Mouse (Mus musculus): ENCODE results near the gene H2afj. TPM values are rescaled to one million over a fixed set of nuclear protein-coding genes. Genes with fewer than 3 reads are reported as not detected.

H2afj gene
- 104 and 115 TPM in 2 replicates for polyA plus RNA-seq (2015; fragmentation: Nextera tagmentation; extraction: Ambion mirVana)

DNA sequence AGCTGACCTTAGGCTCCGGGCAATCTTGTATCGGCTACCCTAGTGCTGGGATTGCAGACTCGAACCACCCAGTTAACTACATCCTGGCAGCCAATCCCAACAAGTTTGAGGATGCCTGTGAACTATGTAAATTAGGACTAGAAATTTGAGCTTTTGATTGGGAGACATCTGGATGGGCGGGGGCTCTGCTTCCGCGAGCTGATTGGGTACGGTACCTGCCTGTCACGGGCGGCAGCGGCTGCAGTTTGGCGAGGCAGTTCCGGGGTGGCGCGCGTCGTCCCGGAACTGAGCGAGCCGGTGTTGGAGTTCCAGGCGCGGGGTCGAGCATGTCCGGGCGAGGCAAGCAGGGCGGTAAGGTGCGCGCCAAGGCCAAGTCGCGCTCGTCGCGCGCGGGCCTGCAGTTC lies at the start of gene H2afj:
Gene H2afj (plus strand): TSS at position 231 of the 404 bp plus-strand sequence.
- peak; percentile 89 for ATAC-seq (ENCODE audit: low FRiP score, low TSS enrichment)
- Histone ChIP-seq H3K9ac (replicated peaks; ENCODE audit: low read length) (peak within 1 kb of the TSS; percentile 77), H3K4me1 (ENCODE audit: insufficient read depth, low read length) (peaks cover 21% of the 10 kb centered on the region), H3K4me3 (ENCODE audit: low read length) (peak within 1 kb of the TSS; percentile 80), H3K27ac (ENCODE audit: low read length) (peak within 1 kb of the TSS; percentile 78), H3K9me3 (ENCODE audit: low read length) (no peaks in the 10 kb centered on the region), H3K27me3 (ENCODE audit: insufficient read depth, low read length) (no peaks in the 10 kb centered on the region), H3K4me2 (replicated peaks; ENCODE audit: low read depth, low read length) (peak within 1 kb of the TSS; percentile 97), H3K36me3 (ENCODE audit: insufficient read depth, low read length) (peaks cover 10% of the 10 kb centered on the region)
- under 1% methylated on average over 34 of the region's 34 CpGs for WGBS

DNA sequence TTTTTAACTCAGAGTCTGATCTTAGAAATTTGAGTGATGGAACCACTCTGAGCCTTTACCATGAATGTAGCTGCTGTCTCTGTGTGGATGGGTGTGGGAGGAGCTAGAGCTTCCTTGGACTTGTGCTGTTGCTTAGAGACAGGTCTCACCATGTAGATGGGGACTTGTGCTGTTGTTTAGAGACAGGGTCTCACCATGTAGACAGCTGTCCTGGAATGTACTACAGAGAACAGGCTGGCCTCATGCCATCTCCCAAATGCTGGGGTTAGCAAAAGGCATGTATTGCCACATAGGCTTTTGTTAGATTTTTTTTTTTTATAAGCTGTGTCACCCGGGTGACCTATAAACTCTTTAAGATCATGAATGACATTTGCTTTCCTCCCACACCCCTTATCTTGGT lies 44.1 kb upstream of the H2afj start:
- ATAC-seq (ENCODE audit: low FRiP score, low TSS enrichment) = no peak
- no peaks in the 10 kb centered on the region for H3K9me3 ChIP-seq (ENCODE audit: low read length)
- no peak overlapping the region for H3K4me3 ChIP-seq (ENCODE audit: low read length)
- H3K36me3 ChIP-seq (ENCODE audit: insufficient read depth, low read length) = no peaks in the 10 kb centered on the region
- H3K27ac ChIP-seq (ENCODE audit: low read length) = no peak overlapping the region
- no peak overlapping the region for H3K9ac ChIP-seq (replicated peaks; ENCODE audit: low read length)
- WGBS = 76% methylated on average over 1 of the region's 1 CpGs
- H3K4me2 ChIP-seq (replicated peaks; ENCODE audit: low read depth, low read length) = no peak overlapping the region
- H3K4me1 ChIP-seq (ENCODE audit: insufficient read depth, low read length) = 0 out of 2 replicates have a peak, but pooled peaks cover 5% of the 10 kb centered on the region
- H3K27me3 ChIP-seq (ENCODE audit: insufficient read depth, low read length) = no peaks in the 10 kb centered on the region

DNA sequence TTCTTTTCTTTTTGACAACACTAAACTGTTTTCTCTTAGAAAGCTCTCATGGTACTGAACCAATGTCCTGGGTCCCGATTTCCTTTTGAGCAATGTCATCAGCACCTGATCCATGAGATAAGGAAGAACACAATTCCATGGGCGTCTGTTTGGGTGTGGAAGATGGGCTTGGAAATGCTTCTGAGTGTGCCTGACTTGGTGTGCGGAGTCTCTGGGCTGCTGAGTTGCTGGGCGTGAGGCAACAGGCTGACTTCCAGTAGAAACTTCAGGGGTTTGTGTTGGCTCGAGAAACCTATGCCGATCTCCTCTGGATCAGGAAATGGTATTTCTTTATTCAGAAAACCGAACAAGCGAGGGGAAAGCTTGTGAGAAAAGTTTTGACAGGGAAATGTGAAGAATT lies 38.9 kb upstream of the H2afj start:
- Histone ChIP-seq H3K4me1 (ENCODE audit: insufficient read depth, low read length) (0 out of 2 replicates have a peak, but pooled peaks cover under 1% of the 10 kb centered on the region), H3K9me3 (ENCODE audit: low read length) (no peaks in the 10 kb centered on the region), H3K4me2 (replicated peaks; ENCODE audit: low read depth, low read length) (no peak overlapping the region), H3K36me3 (ENCODE audit: insufficient read depth, low read length) (no peaks in the 10 kb centered on the region), H3K9ac (replicated peaks; ENCODE audit: low read length) (no peak overlapping the region), H3K4me3 (ENCODE audit: low read length) (no peak overlapping the region), H3K27me3 (ENCODE audit: insufficient read depth, low read length) (no peaks in the 10 kb centered on the region), H3K27ac (ENCODE audit: low read length) (no peak overlapping the region)
- no peak for ATAC-seq (ENCODE audit: low FRiP score, low TSS enrichment)
- WGBS = 82% methylated on average over 8 of the region's 8 CpGs

DNA sequence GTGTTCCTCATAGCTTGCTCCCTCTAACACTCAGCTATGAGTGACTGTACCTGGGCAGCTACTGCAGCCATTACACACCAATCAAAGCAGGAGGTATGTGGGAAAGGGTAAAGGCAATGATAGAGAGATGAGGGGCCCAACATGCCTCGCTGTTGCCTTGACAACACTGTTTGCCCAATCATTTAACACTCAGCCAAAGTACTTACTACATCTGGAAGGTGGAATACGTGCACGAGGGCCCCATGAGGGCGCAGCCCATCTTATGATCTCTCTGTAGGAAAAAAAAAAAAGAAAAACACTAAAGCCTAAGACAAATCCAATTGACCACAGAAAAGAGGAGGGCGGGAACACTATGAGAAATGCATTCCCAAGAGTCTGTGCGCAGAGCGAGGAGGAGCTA lies 38.2 kb upstream of the H2afj start:
- no peaks in the 10 kb centered on the region for H3K9me3 ChIP-seq (ENCODE audit: low read length)
- WGBS = 88% methylated on average over 7 of the region's 7 CpGs
- H3K4me1 ChIP-seq (ENCODE audit: insufficient read depth, low read length) = no peaks in the 10 kb centered on the region
- H3K4me3 ChIP-seq (ENCODE audit: low read length) = no peak overlapping the region
- H3K27me3 ChIP-seq (ENCODE audit: insufficient read depth, low read length) = no peaks in the 10 kb centered on the region
- H3K9ac ChIP-seq (replicated peaks; ENCODE audit: low read length) = no peak overlapping the region
- no peak overlapping the region for H3K4me2 ChIP-seq (replicated peaks; ENCODE audit: low read depth, low read length)
- ATAC-seq (ENCODE audit: low FRiP score, low TSS enrichment) = no peak
- no peak overlapping the region for H3K27ac ChIP-seq (ENCODE audit: low read length)
- H3K36me3 ChIP-seq (ENCODE audit: insufficient read depth, low read length) = no peaks in the 10 kb centered on the region

DNA sequence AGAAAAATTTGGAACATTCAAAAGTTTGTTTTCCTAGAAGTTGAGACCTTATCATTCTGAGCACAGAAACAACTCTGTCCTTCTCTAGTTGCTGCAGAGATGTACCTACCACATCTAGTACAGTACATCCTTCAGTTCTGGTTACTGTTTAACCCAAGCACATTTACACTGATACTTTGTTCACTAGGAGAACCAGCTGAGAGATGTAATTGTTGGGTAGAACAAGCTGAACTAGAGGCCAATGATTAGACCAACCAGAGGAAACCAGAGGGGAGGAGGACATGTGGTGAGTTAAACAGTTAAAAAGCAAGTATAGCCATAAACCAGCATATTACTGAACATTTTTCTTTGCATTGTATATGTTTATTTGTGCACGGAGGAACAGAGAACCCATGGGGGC lies 31.7 kb upstream of the H2afj start:
- H3K9me3 ChIP-seq (ENCODE audit: low read length) = no peaks in the 10 kb centered on the region
- no peak overlapping the region for H3K4me3 ChIP-seq (ENCODE audit: low read length)
- no peaks in the 10 kb centered on the region for H3K27me3 ChIP-seq (ENCODE audit: insufficient read depth, low read length)
- WGBS = 81% methylated on average over 1 of the region's 1 CpGs
- H3K36me3 ChIP-seq (ENCODE audit: insufficient read depth, low read length) = no peaks in the 10 kb centered on the region
- no peak for ATAC-seq (ENCODE audit: low FRiP score, low TSS enrichment)
- H3K4me2 ChIP-seq (replicated peaks; ENCODE audit: low read depth, low read length) = no peak overlapping the region
- H3K4me1 ChIP-seq (ENCODE audit: insufficient read depth, low read length) = no peaks in the 10 kb centered on the region
- H3K9ac ChIP-seq (replicated peaks; ENCODE audit: low read length) = no peak overlapping the region
- no peak overlapping the region for H3K27ac ChIP-seq (ENCODE audit: low read length)

DNA sequence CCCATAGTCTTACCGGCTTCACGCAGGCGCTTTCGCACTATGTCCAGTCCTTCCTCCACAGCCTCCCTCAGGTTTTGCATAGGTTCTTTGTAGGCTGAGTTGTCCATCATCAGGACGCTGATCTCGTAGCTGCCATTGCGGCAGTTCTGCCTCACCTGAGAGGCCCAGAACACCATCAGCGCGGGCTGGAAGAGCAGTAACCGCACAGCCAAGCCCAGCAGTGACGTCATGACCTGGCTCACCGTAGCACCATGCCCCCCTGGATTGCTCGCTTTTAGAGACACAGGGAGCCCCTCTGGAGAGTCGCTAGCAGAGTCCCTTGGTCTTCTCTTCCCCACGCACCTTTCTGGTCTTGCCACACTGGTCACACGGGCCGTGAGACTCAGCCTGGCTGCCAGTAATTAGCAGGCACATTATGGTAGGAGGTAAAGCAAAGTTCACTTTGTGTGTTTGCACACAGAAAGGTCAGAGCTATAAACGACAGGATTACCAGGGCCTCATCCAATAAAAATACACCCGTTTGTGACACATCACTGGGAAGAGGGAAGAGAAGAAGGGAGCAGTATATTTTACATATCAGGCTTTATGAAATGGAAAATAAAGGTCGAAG lies 26.6 kb upstream of the H2afj start, which contains the start of gene Gucy2c:
Gene Gucy2c (minus strand): TSS at position 389 of the 610 bp plus-strand sequence.
- no peaks in the 10 kb centered on the region for H3K9me3 ChIP-seq (ENCODE audit: low read length)
- no peaks in the 10 kb centered on the region for H3K4me1 ChIP-seq (ENCODE audit: insufficient read depth, low read length)
- no peak within 1 kb of the TSS for H3K4me2 ChIP-seq (replicated peaks; ENCODE audit: low read depth, low read length)
- H3K4me3 ChIP-seq (ENCODE audit: low read length) = no peak within 1 kb of the TSS
- no peaks in the 10 kb centered on the region for H3K27me3 ChIP-seq (ENCODE audit: insufficient read depth, low read length)
- H3K27ac ChIP-seq (ENCODE audit: low read length) = no peak within 1 kb of the TSS
- ATAC-seq (ENCODE audit: low FRiP score, low TSS enrichment) = no peak
- WGBS = 70% methylated on average over 20 of the region's 20 CpGs
- H3K9ac ChIP-seq (replicated peaks; ENCODE audit: low read length) = no peak within 1 kb of the TSS
- no peaks in the 10 kb centered on the region for H3K36me3 ChIP-seq (ENCODE audit: insufficient read depth, low read length)

DNA sequence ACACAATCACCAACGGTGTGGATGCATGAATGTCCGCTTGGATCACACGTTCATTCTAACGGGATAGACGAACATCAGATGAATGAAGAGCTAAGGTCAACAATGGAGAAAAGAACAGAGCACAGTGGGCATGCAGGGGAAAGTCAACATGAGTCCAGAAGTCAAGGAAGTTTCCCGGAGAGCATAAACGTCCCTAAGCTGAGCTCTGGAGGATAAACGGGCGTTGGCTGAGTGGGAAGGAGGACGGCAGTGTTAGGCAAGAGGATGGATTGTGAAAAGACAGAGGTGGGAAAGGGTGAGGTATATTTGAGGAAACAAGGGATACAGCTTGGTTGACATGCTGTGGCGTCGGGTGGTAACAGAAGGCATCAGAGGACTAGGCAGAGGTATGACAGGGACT lies 25.9 kb upstream of the H2afj start:
- no peak overlapping the region for H3K9ac ChIP-seq (replicated peaks; ENCODE audit: low read length)
- H3K9me3 ChIP-seq (ENCODE audit: low read length) = no peaks in the 10 kb centered on the region
- H3K4me1 ChIP-seq (ENCODE audit: insufficient read depth, low read length) = no peaks in the 10 kb centered on the region
- H3K4me3 ChIP-seq (ENCODE audit: low read length) = no peak overlapping the region
- 87% methylated on average over 12 of the region's 12 CpGs for WGBS
- H3K4me2 ChIP-seq (replicated peaks; ENCODE audit: low read depth, low read length) = no peak overlapping the region
- H3K27me3 ChIP-seq (ENCODE audit: insufficient read depth, low read length) = no peaks in the 10 kb centered on the region
- no peak for ATAC-seq (ENCODE audit: low FRiP score, low TSS enrichment)
- no peaks in the 10 kb centered on the region for H3K36me3 ChIP-seq (ENCODE audit: insufficient read depth, low read length)
- no peak overlapping the region for H3K27ac ChIP-seq (ENCODE audit: low read length)

DNA sequence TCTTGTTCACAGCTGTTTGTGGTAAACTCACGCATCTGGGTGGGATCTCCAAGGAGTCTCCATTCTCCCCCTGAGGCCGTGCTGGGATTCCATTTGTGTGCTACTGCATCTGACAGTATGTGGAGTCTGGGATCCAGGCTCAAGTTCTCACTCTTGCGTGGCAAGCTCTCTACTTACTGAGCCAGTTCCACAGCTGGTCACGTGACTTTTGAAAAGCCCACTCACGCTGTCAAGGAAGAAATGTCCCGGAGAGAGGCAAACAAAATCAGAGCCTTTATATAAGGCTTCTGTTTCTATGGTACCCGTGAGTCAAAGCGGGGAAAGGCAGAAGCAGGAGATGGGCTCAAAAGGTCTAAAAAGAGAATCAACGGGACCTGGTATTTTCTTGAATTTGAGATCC lies 25.3 kb upstream of the H2afj start:
- Histone ChIP-seq H3K4me1 (ENCODE audit: insufficient read depth, low read length) (no peaks in the 10 kb centered on the region), H3K9me3 (ENCODE audit: low read length) (no peaks in the 10 kb centered on the region), H3K36me3 (ENCODE audit: insufficient read depth, low read length) (no peaks in the 10 kb centered on the region), H3K9ac (replicated peaks; ENCODE audit: low read length) (no peak overlapping the region), H3K27me3 (ENCODE audit: insufficient read depth, low read length) (no peaks in the 10 kb centered on the region), H3K27ac (ENCODE audit: low read length) (no peak overlapping the region), H3K4me3 (ENCODE audit: low read length) (no peak overlapping the region), H3K4me2 (replicated peaks; ENCODE audit: low read depth, low read length) (no peak overlapping the region)
- no peak for ATAC-seq (ENCODE audit: low FRiP score, low TSS enrichment)
- WGBS = 85% methylated on average over 9 of the region's 9 CpGs

DNA sequence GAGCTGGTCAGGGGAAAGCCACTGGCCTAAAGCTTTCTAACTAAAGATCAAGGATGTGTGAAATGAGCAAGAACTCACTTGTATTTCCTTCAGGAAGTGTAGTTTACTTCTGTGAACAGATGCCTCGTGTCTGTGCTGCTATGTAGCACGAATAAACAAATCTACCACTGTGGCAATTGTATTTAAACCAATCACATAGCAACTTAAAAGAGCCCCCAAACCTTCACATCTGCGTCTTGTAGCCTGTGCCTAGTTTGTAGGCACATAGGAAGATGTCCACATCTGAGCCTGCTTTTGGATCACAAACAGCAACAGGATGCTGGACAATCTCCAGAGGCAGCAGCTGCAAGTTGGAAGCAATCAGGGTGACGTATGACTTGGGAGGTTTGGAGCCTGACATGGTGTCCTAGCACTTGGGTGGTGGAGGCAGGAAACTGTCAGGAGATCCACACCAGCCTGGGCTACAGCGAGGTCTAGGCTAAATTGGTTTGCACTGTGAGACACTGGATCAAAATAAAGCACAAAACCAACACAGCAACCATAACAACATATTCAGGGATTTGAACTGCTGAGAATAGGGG lies 18.6 kb upstream of the H2afj start:
- ATAC-seq (ENCODE audit: low FRiP score, low TSS enrichment) = peak; percentile 77
- Histone ChIP-seq H3K4me1 (ENCODE audit: insufficient read depth, low read length) (peaks cover 16% of the 10 kb centered on the region), H3K27ac (ENCODE audit: low read length) (peak overlapping the region; percentile 68; the same call in 1 of the 2 replicates), H3K9ac (replicated peaks; ENCODE audit: low read length) (no peak overlapping the region), H3K4me3 (ENCODE audit: low read length) (no peak overlapping the region), H3K9me3 (ENCODE audit: low read length) (no peaks in the 10 kb centered on the region), H3K36me3 (ENCODE audit: insufficient read depth, low read length) (no peaks in the 10 kb centered on the region), H3K4me2 (replicated peaks; ENCODE audit: low read depth, low read length) (no peak overlapping the region), H3K27me3 (ENCODE audit: insufficient read depth, low read length) (no peaks in the 10 kb centered on the region)
- 37% methylated on average over 5 of the region's 5 CpGs for WGBS

Measured in kidney, embryonic 16.5 days (tissue).